Mouse (Mus musculus) kidney, postnatal 14 days (tissue): Measurements from ENCODE around the gene Pip4k2c.
A peak's percentile ranks its signal among the peaks of the same experiment; 100 is the strongest.
"Not testable (repeated sequence)": the region's sequence is repeated elsewhere in the genome, so short reads cannot be mapped to it uniquely, and the experiment has no call there.

ENCODE experiments used
- DNase-seq: peaks from one replicate; pipeline ENCODE4 v3.0.0; 2022; ENCODE audit warnings: mixed read lengths

The Pip4k2c gene

DNA sequence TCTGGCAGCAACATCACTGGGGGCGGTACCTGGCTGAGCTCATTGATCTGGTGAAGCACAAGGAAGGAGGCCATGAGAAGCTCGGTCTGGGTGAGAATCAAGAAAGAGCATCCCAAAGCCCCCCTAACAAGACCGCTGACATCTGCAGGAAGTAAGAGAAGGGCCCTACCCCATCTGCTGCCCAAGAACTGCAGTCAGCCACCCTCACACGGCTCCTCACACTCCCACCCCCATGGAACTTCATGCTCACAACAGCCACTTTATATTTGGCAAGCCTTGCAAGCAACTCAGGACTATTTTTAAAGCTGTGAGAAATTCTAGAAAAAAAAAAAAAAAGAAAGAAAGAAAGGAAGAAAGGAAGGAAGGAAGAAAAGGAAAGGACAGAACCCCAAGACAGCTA is 2.5 kb downstream of the Pip4k2c start:
- no peak for DNase-seq

DNA sequence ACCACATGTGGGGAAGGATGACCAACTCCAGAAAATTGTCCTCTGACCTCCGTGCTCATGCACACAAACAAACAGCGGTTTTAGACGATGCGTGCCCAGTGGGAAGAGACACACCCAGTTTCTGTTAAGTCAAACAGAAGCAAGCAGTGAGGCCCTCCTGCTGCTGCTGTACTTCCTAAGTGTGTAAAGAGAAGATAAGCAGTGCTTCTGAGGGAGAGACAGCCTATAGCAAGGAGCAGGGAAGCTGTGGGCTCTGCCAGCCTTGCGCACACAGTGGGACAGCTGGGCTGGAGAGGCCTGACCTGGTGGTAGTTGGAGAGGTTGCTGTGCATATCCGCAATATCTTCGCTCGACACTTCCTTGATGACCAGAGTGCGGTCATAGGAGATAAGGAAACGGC is 6.0 kb downstream of the Pip4k2c start:
- DNase-seq: no peak

DNA sequence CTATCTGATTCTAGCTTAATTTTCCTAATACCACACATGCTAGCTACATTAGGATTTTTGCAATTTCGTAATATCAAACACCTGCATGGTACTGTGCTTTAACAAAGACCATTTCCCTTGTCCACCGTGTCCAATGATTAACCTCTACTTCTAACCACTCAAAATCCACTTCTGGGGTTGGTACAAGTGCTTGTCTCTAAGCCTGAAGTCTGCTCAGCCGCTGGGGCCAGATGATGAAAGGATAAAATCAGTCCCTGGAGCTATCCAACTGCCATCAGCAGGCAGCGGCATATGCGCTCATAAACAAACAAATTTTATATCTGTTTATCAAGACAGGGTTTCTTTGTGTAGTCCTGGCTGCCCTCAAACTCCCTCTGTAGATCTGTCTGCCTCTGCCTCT is 6.8 kb downstream of the Pip4k2c start:
- no peak for DNase-seq

DNA sequence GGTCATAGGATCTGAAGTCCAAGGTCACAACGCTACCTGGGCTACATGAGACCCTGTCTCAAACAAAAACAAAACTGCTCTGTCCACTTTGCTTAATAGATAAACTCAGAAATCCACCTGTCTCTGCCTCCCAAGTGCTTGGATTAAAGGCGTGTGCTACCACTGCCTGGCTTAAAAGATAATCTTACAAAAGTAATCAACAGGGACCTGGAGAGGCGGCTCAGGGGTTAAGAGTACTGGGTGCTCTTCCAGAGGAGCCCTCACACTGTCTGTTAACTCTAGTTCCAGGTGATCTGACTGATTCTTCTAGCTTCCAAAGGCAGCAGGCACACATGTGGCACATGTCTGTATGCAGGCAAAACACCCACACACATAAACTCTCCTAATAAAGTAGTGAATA is 8.3 kb downstream of the Pip4k2c start:
- no peak for DNase-seq

GRCm38 (mm10) chr10:127200279-127200678 is 11.1 kb downstream of the Pip4k2c start:
- no peak for DNase-seq

DNA sequence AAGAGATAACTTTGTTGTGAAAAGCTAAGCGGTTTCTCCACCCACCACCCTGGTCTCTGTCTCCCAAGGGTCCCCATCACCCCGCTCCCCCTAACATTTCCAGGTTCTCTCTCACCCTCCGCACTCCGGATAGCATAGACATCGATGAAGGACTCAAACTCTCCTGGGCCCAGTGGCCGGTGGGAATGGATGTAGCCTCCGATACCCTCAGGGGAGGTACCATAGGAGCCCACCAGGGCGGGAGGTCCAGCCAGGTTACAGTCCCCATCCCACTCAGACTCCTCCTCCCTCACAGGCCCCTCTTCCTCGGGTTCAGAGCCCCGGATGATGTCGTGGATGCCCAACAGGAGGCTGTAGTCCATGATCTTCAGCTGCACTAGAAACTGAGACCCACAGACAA is 11.9 kb downstream of the Pip4k2c start:
- no peak for DNase-seq

DNA sequence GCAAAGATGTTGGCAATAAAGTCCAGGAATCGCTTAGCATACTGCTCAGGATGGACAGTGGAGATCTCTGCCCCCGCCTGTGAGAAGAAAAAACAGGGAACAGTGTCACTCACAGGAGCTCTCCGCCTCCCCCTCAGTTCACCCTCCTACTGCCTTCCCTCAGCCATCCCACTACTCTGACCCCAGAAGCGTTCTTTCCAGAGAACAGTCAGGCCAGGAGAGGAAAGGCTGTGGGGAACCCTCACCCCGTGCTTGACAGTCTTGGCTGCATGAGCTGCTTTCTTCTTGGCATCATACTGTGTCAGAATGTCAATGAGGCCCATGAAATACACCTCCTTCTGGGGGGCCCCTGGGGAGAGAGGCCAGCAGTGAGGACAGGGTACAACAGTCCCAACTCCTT is 12.3 kb downstream of the Pip4k2c start:
- no peak for DNase-seq

GRCm38 (mm10) chr10:127198492-127198891 is 12.9 kb downstream of the Pip4k2c start:
- DNase-seq: no peak

DNA sequence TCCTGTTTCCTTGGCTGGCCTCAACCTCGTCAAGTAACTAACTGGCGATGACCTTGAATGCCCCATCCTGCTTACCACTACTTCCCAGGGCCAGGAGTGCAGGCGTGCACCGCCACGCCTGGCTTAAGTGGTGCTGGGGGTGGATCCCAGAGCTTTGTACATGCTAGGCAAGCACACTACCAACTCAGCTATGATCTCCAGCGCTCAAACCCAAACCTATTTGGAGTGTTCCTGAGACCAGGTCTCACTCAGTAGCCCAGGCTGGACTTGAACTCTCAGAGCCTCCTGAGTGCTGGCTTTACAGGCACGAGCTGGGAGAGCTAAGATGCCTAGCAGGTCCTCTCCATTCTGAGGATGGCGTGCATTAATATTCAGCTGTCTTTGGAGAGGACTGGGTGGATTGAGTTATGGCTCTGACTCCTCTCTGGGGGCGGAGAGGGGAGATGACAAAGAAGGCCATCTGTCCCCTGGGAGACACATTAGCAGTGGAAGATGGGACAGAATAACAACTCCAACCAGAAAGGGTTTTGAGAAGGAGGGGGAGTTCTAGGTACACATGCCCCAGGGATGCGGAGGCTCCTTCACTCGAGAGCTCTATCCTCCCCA is 13.8 kb downstream of the Pip4k2c start:
- DNase-seq: no peak

DNA sequence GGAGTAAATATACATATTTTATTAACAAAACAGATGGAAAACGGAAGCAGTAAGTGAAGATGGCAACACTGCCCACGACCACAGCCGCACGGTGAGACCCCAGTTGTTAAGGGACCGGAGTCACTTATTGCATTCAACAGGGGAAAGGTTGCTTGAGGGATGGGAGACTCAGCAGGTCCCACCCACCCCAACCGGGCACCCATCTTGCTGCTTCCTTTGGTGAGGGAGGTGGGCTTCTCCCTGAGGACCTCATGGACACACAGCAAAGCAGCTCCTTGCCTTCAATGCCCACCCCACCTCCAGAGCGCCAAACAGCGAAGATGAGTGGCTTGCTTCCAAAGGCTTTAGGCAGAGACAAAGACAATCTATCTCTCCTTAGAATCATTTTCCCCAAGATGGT is 14.3 kb downstream of the Pip4k2c start:
- no peak for DNase-seq

- peak; percentile 82 for DNase-seq
These were observed 15.0 kb downstream of the Pip4k2c start for GRCm38 (mm10) chr10:127196392-127196791.

DNA sequence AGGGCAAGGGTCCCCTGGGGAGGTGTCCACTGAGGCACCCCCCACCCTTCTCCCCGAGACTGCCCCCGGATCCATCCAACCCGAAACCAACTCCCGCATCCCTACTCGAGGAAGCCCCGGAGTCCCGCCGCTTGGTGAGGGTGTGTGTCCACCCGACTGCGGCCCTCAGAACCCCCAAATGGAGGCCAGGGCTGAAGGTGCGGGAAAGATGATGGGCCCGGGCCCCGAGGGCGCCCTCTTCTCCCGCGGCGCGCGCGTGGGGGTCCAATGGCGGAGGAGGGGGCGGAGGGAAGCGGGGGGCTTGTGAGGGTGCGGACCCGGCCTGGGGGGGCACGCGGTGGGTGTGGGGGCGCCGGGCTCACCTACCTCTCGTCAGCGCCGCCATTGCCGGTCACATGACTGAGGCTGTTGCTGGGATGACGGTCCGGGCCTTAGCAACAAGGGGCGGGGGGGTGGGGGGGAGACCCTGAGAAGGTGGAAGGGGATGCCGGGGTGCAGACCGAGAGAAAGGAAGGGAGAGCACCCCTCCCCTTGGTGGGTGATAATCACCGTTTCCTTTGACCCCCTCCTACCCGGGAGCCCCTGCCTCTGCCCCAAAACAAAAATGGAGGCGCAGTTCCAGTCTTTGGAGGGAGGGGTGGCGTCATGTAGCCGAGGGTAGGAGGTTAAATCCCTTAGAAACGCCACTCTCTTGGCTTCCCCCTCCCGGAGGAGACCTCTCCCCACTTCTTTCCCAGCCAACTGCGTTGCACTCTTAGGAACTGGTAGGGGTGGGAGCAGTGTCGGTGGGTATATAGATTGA is 15.9 kb downstream of the Pip4k2c start, which contains the start of gene Dtx3:
Gene Dtx3, minus strand, starts transcription at position 401 of the 802 bp plus-strand sequence.
- DNase-seq: peak; percentile 69

GRCm38 (mm10) chr10:127194428-127195327 is 16.7 kb downstream of the Pip4k2c start:
- peak; percentile 86 for DNase-seq

DNA sequence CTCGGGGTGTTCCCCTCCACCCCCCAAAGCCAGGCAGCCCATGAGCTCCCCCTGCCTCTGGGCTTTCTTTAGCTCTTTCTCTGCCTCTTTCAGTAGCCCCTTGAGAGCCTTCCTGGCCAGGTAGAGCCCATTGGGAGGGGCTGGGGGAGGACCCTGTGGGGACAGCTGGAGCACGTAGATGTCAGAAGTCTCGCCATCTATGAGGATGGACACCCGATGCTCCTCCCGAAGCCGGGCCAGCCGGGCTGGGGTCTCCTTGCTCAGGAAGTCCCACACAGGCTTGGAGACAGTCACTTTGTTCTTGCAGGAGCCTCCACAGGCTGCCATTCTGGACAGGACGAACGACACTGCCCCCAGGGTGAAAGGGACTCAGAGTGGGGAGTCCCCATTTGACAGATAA is 18.4 kb downstream of the Pip4k2c start:
- DNase-seq: no peak

DNA sequence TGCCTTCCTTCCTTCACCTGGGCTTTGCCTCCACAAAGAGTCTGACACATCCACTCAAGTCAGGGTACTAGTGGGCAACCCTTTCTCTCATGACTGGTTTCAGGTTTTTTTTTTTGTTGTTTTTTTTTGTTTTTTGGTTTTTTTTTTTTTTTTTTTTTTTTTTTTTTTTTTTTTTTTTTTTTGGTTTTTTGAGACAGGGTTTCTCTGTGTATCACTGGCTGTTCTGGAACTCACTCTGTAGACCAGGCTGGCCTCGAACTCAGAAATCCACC is 19.4 kb downstream of the Pip4k2c start:
- not testable (repeated sequence) for DNase-seq

GRCm38 (mm10) chr10:127191191-127192056 is 20.0 kb downstream of the Pip4k2c start:
- DNase-seq: no peak

GRCm38 (mm10) chr10:127190398-127191190 is 20.8 kb downstream of the Pip4k2c start:
- DNase-seq: no peak

DNA sequence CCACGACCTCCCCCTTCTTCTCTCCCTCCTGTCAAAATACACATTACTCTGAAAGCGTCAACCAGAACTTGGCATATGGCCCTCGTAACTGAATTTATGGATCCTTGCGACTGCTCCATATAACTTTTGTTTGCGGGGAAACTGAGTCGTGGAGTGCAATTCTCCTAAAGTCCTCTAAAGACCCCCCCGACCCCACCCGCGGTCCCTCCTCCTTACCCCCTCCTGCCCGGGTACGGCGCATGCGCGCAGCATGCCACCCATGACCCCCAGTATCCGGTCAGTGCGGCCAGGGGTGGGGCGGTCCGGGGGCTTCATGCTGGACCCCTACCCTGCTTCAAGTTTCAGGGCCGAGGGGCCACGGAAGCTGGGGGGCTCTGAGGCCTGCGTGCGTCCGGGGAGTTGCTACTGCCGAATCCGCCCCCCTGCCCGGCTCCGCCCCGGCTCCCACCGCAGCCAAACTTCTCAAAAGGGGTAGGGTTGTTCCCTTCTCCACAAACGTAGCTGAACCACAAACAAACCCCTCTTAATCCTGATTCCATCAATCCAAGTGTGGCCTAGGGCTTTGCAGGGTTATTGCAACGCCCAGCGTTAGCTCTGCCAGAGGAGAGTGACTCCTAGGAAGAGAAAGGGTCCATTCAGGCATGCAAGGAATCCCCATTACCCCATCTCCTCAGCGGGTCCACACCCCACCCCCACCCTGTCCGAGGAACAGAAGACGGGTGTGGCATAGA is 21.6 kb downstream of the Pip4k2c start, which contains the start of gene Arhgef25:
Gene Arhgef25, minus strand, starts transcription at position 433 of the 731 bp plus-strand sequence.
- peak; percentile 70 for DNase-seq

- DNase-seq: peak; percentile 53
These were observed 22.2 kb downstream of the Pip4k2c start for GRCm38 (mm10) chr10:127189116-127189650.

DNA sequence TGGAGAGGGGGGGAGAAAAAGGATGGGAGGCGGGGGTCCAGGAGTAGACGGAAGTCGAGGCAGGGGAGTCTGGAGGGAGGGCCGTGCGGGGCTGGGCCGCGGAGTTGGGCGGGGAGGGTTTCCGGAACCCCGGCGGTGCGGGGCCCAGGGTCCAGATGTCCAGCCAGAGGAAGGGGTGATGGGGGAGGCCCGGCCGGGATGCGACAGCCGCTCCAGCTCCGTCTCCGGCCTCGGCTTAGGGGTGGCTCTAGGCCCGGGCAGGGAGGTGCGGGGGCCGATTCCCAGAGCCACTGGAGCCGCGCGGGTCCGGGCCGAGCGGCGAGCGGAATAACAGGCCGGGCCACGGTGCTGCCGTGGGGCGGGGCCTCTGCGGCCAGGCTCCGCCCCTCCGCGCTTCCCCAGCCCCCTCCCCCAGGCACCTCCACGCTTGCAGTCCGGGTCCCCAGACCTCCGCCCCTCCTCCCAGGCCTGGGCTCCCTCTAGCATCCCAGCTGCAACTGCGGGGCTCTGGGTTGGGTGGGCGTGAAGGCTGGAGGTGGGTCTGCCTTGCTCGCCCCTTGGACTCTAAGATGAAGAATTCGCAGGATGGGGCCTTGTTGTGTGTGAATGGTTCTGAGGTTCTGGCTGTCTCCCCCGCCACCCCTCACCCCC is 22.8 kb downstream of the Pip4k2c start:
- DNase-seq: peak; percentile 78
